Mouse (Mus musculus) forebrain, embryonic 11.5 days (tissue): ENCODE measurements around the gene Cd300ld5. TPM values are rescaled to one million over a fixed set of nuclear protein-coding genes. Genes with fewer than 3 reads are reported as not detected.
"Not testable (repeated sequence)": the region's sequence is repeated elsewhere in the genome, so short reads cannot be mapped to it uniquely, and the experiment has no call there.

Source experiments
- ATAC-seq: fragments of 200-750 bp; cut with Nextera tagmentation; replicated peaks from 2 replicates; pipeline ENCODE4 v1.8.0; 2017; ENCODE audit warnings: moderate TSS enrichment; ENCODE audit not compliant: low FRiP score
- DNase-seq: peaks from one replicate; pipeline ENCODE4 v3.0.0-alpha.2; 2017; ENCODE audit warnings: low spot score
- H3K27ac ChIP-seq: fragments of 300-500 bp; sonication (generic); 2 replicates; pipeline ENCODE4 v1.5.1; 2014; ENCODE audit warnings: low read depth, low read length
- H3K27me3 ChIP-seq: fragments of 300-500 bp; sonication (generic); 2 replicates; pipeline ENCODE4 v1.6.1; 2014; ENCODE audit warnings: mild to moderate bottlenecking, low read length, mixed read lengths; ENCODE audit not compliant: control insufficient read depth, insufficient read depth
- H3K36me3 ChIP-seq: fragments of 300-500 bp; sonication (generic); 2 replicates; pipeline ENCODE4 v1.6.1; 2014; ENCODE audit warnings: mild to moderate bottlenecking, low read length, moderate library complexity, mixed read lengths; ENCODE audit not compliant: control insufficient read depth, insufficient read depth
- H3K4me1 ChIP-seq: fragments of 300-500 bp; sonication (generic); replicated peaks from 2 replicates; pipeline ENCODE4 v1.6.1; 2014; ENCODE audit warnings: low read length, mixed read lengths; ENCODE audit not compliant: control insufficient read depth, insufficient read depth
- H3K4me2 ChIP-seq: fragments of 300-500 bp; sonication (generic); 2 replicates; pipeline ENCODE4 v1.6.1; 2014; ENCODE audit warnings: low read depth, mild to moderate bottlenecking, low read length, moderate library complexity, mixed read lengths; ENCODE audit not compliant: severe bottlenecking
- H3K4me3 ChIP-seq: fragments of 300-500 bp; sonication (generic); 2 replicates; pipeline ENCODE4 v1.5.1; 2014; ENCODE audit warnings: low read depth, low read length
- H3K9ac ChIP-seq: fragments of 300-500 bp; sonication (generic); 2 replicates; pipeline ENCODE4 v1.6.1; 2014; ENCODE audit warnings: low read length
- H3K9me3 ChIP-seq: fragments of 300-500 bp; sonication (generic); 2 replicates; pipeline ENCODE4 v1.6.1; 2016; ENCODE audit warnings: low read length, mixed read lengths; ENCODE audit not compliant: control insufficient read depth
- WGBS: fragments of 180-500 bp; shearing (Covaris S2); extraction: QIAGEN DNeasy Blood & Tissue Kit; methylation state at CpG from one replicate; pipeline ENCODE4 v1.1.7; 2014; 5-methylcytosine and 5-hydroxymethylcytosine counted together
- polyA plus RNA-seq: library from polyadenylated mRNA; unstranded; fragments of >200 nt; fragmentation: Nextera tagmentation; extraction: Ambion mirVana; gene quantifications from 2 replicates; pipeline ENCODE4 v1.2.1, GENCODE M21; 2014

Gene Cd300ld5
- polyA plus RNA-seq, 1 experiment from 2014 or later, result not detected

DNA sequence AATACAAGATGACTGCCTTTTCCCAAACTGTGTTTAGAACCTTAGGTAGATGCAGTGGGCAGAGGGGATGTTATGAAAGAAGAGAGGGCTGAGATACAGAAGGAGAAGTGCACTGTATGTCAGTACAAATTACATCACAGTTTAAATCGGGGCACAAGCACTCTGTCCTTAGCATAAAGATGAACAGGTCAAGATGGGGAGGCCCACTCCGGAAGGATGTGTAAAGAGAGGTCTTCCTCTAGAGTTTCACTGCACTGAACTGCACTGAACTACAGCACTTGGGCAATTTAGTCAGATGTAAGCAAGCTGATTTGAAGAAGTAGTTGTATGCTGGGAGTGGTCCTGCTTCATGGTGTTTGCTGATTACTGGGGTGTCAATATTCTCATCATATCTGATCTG is 22.2 kb upstream of the Cd300ld5 start:
- no peak overlapping the region for H3K4me3 ChIP-seq
- DNase-seq (no peak), ATAC-seq (no peak)
- H3K9ac ChIP-seq, result no peak overlapping the region
- no peaks in the 10 kb centered on the region for H3K9me3 ChIP-seq
- 81% methylated on average over 2 of the region's 2 CpGs for WGBS
- H3K27ac ChIP-seq, result no peak overlapping the region
- no peak overlapping the region for H3K4me2 ChIP-seq
- H3K36me3 ChIP-seq, result no peaks in the 10 kb centered on the region
- no peaks in the 10 kb centered on the region for H3K27me3 ChIP-seq
- no peaks in the 10 kb centered on the region for H3K4me1 ChIP-seq

DNA sequence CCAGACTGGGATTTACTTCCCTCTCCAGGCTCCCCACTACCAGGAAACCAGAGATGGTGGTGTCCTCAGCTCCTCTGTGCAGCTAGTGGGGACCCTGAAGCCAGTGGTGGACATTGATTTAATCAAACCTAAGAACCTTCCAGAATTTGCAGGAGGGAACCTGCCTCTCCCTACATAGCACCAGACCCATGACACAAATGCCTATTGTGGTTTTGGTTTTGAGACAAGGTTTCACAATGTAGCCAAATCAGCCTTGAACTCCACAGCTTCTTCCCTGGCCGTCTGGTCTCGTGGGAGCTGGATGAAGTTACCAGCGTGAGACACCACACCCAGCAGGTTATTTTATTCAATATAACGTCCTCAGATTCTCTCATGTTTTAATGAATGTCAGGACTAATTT is 21.1 kb upstream of the Cd300ld5 start:
- Histone ChIP-seq H3K27ac (no peak overlapping the region), H3K9me3 (no peaks in the 10 kb centered on the region), H3K4me2 (no peak overlapping the region), H3K4me3 (no peak overlapping the region), H3K27me3 (no peaks in the 10 kb centered on the region), H3K36me3 (no peaks in the 10 kb centered on the region), H3K4me1 (no peaks in the 10 kb centered on the region), H3K9ac (no peak overlapping the region)
- no peak for ATAC-seq
- DNase-seq, result no peak
- 86% methylated on average over 4 of the region's 4 CpGs for WGBS

DNA sequence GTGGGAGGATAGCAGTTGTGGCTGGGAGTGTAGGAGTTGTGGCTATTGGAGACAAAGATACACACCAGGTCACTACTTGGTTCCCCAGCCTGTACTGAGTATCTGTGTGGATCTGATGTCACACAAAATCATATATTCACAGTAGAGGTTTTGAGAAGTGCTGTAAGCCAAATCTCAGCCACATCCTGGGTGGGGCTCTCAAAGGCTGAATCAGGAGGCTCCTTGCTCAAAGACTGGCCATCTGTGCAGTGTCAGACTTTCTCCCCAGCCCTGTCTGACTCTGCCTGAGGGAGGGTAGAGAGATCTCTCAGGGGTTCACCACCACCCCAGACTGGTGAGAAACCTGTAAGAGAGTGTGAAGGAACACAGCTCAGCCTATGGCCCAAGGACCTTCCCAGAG is 17.0 kb upstream of the Cd300ld5 start:
- no peak for DNase-seq
- Histone ChIP-seq H3K27me3 (no peaks in the 10 kb centered on the region), H3K9me3 (no peaks in the 10 kb centered on the region), H3K9ac (no peak overlapping the region), H3K4me2 (no peak overlapping the region), H3K36me3 (no peaks in the 10 kb centered on the region), H3K4me3 (no peak overlapping the region), H3K4me1 (no peaks in the 10 kb centered on the region), H3K27ac (no peak overlapping the region)
- ATAC-seq, result no peak

DNA sequence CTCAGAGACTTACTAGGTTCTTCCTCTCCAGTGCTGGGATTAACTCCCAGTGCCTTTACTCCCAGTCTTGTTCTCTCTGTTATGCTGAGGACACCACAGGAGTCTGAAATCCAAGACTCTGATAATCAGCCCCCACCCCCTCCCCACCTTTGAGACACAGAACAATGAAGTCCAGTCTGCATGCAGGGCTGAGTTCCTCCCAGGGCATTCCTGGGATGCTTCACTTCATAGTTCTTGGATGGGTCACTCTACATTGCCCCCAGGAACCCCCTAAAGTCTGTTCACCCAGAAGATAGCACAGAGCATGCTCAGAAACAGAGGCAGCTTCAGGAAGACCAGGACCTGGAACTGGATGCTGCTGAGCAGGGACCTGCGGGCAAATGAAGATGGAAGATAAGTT is 15.4 kb upstream of the Cd300ld5 start:
- Histone ChIP-seq H3K4me2 (no peak overlapping the region), H3K9me3 (no peaks in the 10 kb centered on the region), H3K4me3 (no peak overlapping the region), H3K27ac (no peak overlapping the region), H3K27me3 (no peaks in the 10 kb centered on the region), H3K4me1 (no peaks in the 10 kb centered on the region), H3K36me3 (no peaks in the 10 kb centered on the region), H3K9ac (no peak overlapping the region)
- DNase-seq (no peak), ATAC-seq (no peak)
- 76% methylated on average over 1 of the region's 1 CpGs for WGBS

DNA sequence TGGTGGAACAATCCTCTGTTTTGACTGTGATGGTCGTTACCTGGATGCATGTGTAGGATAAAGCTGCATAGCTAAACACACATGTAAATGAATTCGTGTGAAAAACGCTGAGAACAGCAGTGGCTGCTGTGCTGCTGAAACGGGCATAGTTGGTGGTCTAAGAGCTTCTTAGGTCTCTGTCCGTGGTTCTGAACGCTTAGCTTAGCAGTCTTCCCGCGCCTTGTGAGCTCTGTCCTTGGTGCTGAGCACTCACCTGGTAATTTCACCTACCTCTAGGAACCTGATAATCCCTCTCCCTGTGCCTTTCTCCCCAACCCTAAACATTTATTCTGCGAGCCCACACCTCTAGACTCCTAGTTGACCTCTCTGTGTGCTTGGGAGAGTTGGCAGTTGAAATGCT is 14.6 kb upstream of the Cd300ld5 start:
- peak; percentile 66 for DNase-seq
- Histone ChIP-seq H3K4me3 (no peak overlapping the region), H3K36me3 (no peaks in the 10 kb centered on the region), H3K9ac (no peak overlapping the region), H3K27ac (no peak overlapping the region), H3K4me1 (no peaks in the 10 kb centered on the region), H3K4me2 (no peak overlapping the region), H3K27me3 (no peaks in the 10 kb centered on the region), H3K9me3 (no peaks in the 10 kb centered on the region)
- no peak for ATAC-seq
- WGBS, result 4% methylated on average over 9 of the region's 9 CpGs

DNA sequence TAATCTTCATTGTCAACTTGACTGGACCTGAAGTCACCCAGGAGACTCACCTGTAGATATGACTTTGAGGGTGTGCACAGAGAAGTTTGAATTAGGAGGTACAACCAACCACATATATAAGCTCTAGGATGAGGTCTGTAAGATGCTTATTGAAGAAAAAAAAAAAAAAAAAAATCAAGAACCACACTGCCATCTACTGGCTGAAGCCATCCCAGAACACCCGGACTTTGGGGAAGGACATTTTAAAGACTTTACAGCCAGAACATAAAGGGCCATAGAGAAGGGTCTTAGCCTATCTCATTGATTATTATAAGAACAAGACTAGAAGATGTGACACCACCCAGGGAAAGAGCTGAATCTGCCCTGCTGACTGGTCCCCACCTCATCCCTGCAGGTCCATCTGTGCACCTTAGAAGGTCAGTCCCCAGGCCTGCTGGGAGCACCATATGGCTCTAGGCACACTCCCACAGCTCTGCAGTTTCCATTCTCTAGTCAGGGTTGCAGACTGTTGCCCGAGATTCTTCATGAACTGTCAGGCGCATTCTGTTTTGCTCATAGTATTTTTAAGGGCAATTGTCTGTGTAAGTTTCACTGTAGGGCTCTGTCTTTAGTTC is 11.8 kb upstream of the Cd300ld5 start:
- H3K9me3 ChIP-seq, result no peaks in the 10 kb centered on the region
- H3K27me3 ChIP-seq, result no peaks in the 10 kb centered on the region
- no peak overlapping the region for H3K4me2 ChIP-seq
- H3K36me3 ChIP-seq, result no peaks in the 10 kb centered on the region
- no peak overlapping the region for H3K9ac ChIP-seq
- ATAC-seq (no peak), DNase-seq (no peak)
- H3K4me1 ChIP-seq, result no peaks in the 10 kb centered on the region
- no peak overlapping the region for H3K4me3 ChIP-seq
- WGBS, result 53% methylated on average over 3 of the region's 3 CpGs
- H3K27ac ChIP-seq, result no peak overlapping the region

DNA sequence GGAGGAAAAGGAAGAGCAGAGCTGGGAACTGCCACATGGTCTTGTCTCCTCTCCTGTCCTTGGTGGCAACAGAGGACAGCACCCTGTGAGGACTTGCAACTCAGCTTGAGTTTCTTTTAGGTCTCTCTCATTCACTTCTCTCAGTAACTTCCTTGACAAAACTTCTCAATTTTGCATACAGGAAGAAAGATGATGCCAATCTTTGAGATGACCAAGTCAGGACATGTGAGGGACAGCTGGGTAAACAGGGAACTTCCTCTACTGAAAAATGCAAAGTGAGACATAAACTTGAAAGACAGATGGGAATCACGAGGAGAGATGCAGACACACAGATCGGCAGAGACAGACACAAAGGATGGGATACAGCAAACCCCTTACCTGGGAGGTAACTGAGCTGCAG is 10.7 kb upstream of the Cd300ld5 start, which contains the start of gene Cd300ld3:
TSS of gene Cd300ld3 (minus strand) at position 151 of the 400 bp plus-strand sequence.
- H3K36me3 ChIP-seq, result no peaks in the 10 kb centered on the region
- no peak within 1 kb of the TSS for H3K27ac ChIP-seq
- H3K4me2 ChIP-seq, result no peak within 1 kb of the TSS
- no peaks in the 10 kb centered on the region for H3K9me3 ChIP-seq
- H3K4me3 ChIP-seq, result no peak within 1 kb of the TSS
- DNase-seq (no peak), ATAC-seq (no peak)
- no peak within 1 kb of the TSS for H3K9ac ChIP-seq
- WGBS, result 81% methylated on average over 2 of the region's 2 CpGs
- no peaks in the 10 kb centered on the region for H3K4me1 ChIP-seq
- no peaks in the 10 kb centered on the region for H3K27me3 ChIP-seq

DNA sequence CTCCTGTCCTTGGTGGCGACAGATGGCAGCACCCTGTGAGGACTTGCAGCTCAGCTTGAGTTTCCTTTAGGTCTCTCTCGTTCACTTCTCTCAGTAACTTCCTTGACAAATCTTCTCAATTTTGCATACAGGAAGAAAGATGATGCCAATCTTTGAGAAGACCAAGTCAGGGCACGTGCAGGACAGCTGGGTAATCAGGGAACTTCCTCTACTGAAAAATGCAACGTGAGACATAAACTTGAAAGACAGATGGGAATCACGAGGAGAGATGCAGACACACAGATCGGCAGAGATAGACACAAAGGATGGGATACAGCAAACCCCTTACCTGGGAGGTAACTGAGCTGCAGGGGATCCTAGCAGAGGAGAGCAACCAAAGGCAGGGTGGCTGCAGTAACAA is 10.7 kb downstream of the Cd300ld5 start, which contains the start of gene Cd300ld4:
TSS of gene Cd300ld4 (minus strand) at position 101 of the 400 bp plus-strand sequence.
- H3K27ac ChIP-seq, H3K9ac ChIP-seq, H3K4me3 ChIP-seq, H3K9me3 ChIP-seq, H3K27me3 ChIP-seq, DNase-seq, ATAC-seq, H3K4me1 ChIP-seq, H3K36me3 ChIP-seq, H3K4me2 ChIP-seq: not testable (repeated sequence)
- no CpG with 5 or more reads among the region's 6 CpGs for WGBS

DNA sequence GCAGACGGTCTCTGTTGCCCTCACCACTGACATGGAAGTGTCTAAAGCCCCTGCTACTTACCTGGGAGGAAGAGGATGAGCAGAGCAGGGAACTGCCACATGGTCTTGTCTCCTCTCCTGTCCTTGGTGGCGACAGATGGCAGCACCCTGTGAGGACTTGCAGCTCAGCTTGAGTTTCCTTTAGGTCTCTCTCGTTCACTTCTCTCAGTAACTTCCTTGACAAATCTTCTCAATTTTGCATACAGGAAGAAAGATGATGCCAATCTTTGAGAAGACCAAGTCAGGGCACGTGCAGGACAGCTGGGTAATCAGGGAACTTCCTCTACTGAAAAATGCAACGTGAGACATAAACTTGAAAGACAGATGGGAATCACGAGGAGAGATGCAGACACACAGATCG is 21.5 kb downstream of the Cd300ld5 start, which contains the start of gene Cd300ld2:
TSS of gene Cd300ld2 (minus strand) at position 101 of the 400 bp plus-strand sequence.
- WGBS, result no CpG with 5 or more reads among the region's 7 CpGs

More for the DNA sequence above, 21.5 kb downstream of the Cd300ld5 start, which contains the start of gene Cd300ld2:
- not testable (repeated sequence) for H3K9me3 ChIP-seq, ATAC-seq, H3K9ac ChIP-seq, H3K4me2 ChIP-seq, H3K4me1 ChIP-seq, DNase-seq, H3K4me3 ChIP-seq, H3K27me3 ChIP-seq, H3K36me3 ChIP-seq, H3K27ac ChIP-seq
